Mouse (Mus musculus) NIH3T3 (cell line): ENCODE measurements at regions not wholly inside any gene's neighbourhood (a gene's known extent, or its start where the extent isn't known, plus 50 kb on each side); places are given as distances from the start of the nearest gene placed in this dataset.
"Not testable (repeated sequence)": the region's sequence is repeated elsewhere in the genome, so short reads cannot be mapped to it uniquely, and the experiment has no call there.

Experiments used
- DNase-seq: peaks from one replicate; pipeline ENCODE4 v3.0.0-alpha.2; 2012; ENCODE audit warnings: low read depth

DNA sequence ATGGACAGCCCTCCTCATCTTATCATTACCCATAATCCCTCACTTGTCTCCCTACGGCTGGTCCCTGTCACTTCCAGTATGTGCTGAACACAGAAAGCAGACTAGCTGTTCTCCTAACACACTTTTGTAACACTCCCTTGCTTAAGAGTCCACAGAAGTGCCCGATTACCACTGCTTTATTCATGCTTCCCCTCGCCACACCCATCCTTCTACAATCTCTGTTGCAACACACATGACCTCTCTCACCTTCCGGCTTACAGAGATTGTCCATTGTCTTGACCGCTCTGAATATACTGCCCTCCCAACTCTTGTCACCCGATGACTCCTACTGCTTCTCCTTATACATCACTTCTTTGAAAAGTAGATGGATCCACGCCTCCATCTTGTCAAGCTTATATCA is 132.9 kb downstream of the Snx18 start:
- no peak for DNase-seq

DNA sequence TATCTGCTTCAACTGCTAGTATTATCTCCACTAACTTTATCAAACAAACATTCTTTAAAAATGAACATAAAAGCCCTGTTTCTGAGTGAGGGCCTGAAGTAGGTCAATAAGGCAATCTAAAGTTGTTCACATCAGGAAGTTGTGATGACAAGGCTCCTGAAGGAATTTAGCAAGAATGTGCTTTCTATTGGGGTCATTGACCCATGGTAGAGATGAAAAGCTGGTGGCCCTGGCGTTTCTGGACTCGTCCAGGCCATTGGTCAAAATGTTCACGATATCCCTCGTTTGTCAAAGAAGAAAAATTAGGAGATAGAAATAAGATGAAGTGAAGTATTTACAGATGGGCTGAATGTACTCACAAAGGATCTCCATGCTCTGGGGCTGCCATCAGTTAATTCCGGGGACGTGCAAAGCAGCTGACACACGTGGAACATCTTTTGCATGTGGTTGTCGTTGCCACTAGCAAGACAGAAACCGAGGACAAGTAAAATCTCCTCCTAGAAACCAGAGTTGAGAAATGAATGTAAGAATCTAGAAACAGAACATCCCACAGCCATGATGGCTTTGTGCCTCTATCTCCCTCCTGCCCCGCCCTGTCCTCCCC is 134.1 kb downstream of the Snx18 start:
- DNase-seq: no peak

DNA sequence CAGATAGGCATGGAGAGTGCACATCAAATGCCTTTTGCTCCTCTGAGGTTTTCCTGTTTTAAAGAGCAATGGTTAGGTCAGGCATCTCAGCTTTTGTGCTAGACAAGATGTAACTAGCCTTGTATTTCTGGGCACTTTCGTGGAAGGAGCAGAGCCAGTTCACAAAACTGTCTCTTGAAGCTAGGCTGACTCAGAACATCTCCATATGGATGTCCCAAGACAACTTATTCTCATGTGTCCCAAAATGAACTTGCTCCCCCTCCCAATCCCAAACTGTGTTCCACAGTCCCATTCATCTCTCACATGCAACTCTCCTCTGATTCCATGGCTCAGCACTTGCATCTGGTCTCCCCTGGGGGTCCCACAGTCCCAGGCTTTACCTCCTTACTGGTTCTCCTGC is 135.5 kb downstream of the Snx18 start:
- no peak for DNase-seq

DNA sequence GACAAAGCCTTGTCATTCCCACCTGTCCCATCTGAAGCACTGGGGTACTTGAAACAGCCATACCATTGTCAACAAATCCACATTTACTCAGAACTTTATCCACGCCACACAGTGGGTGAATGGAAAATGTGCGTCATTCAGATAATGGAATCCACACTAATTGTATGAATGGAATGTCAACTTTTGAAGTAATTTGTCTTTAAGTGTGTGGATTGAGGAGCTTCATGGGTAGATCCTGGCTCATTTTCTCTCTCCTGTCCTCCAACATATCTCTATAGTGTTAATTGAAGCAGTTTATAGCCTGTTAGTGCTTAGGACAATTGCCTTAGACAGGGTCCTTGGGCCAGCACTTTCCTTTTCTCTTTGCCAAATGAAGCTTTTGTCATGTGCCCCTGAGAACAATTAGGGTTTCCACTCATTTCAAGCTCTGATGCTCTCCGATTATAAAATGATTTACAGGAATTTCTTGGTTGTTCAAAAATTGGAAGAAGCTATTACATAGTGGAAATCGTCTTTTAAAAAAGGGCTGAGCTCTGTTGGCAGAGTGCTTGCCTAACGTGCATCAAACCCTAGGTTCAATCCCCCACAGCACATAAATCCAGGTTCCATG is 140.4 kb downstream of the Snx18 start:
- no peak for DNase-seq

DNA sequence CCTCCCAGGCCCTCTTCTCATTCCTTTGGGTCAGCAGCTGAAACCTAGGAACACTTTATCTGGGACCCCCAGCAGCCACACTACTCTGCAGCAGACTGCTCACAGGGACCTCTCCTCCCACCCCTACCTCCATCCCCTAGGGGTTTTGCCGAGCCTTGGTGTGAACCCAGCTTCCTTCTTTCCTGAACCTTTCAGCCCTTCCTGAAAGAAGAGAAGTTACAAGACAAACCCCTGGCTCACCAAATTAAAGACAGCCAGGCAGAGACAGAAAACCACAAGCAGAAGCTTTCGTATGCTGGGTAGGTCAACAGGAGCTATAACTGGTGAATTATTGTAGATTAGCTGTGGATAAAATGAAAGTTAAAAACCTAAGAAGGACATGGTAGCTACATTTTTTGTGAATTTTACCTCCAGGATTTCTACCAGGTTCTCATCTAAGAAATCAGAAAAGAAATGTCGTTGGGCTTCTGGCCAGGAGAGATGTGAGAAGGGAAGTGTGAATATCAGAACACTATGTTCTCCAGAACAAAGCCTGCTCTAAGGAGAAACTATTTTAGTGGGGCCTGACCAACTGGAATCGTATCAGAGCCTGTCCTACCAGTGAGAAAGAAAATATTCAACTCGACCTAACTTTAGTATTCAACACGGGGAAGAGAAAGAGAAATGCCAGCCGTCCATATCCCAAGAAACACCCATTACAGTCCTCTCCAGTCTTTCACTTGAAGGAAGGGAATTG is 147.4 kb downstream of the Snx18 start:
- no peak for DNase-seq

DNA sequence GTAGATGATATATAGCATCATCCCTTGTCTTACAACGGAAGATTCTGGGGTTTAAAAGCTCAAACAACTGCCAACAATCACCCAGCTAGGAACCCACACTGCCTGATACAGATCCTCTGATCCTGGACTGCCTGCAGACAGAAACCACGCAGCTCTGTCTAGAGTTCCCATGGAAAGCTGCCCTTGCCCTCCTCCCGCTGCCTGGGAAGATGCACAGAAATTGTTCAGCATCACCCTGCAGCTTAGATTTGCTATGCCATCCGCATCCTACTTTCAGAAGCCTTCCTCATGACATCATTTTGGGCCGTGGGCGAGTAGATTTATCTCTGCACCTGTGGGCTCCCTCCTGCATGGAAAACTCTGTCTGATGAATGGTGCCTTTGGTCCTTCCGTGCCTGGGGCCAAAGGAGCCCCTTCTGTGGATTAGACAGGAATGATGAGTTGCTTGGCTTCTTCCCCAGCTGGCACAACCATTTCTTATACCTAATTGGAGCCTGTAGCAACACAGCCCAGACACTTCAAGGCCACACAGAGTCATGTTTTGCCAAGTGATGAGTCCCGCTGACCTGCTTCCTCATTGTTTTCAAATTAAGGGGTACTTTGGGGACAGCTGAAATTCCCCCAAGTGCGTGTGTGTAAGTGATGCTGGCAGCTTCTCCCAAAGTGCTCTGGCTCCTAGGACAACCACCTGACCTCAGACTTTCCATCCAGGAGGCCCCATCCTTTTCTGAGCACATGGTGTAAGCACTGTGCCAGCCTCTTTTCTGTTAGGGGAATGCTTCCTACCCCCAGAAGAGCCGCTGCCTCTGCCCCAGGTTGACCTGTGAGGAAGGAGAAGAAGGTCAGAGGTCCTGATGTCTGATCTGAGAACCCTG is 153.9 kb downstream of the Snx18 start:
- no peak for DNase-seq

DNA sequence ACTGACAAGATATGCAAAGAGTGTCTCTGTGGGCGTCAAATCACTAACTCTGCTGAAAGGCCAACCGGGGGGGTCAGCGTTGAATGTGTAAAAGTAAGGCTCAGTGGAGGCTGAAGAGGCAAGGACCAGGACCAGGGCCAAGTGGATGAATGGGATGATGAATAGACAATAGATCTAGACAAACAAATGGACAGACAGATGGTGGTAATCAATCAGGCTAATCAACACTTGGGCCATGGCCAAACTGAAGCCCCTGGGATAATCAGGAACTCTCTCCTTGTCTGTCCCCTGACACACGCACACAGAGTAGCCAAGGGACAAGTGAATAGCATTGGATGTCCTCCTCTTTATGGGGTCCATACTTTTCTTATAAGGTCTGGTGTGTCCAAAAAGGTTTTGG is 154.9 kb downstream of the Snx18 start:
- no peak for DNase-seq

DNA sequence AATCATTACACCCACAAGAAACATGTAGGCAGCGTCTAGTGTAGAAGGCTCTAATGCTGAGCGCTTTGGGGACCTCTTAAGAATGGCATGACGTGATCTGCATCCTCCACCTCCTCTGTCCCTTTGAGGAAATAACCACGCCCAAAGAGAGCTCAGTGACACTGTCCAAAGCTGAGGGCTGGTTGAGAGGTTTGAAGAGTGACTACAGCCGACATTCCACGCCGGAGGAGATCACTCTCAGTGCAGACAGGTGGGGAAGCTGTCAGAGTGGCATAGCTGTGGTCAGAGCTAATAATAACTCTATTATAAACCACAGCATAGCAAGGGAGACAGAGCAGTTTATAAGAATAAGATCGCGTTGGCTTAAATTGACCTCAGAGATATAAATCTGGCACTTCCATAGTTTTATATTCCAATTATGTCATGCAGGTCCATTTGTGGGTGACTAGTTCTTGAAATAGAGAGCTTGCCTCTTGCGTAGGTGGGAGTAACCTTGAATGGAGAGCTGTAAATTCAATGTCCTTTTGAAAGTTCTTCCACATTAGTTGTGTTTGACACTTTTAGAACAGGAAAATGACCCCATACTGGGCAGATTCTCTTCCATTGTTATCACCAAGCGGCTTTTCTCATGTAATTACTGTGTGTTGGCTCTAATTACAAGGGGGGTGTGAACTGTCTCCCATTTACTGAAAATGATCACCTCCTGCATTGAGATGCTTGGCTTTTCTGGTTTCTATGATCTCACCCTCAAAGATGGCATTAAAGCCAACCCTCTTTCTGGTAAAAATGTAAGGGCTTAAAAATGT is 161.7 kb downstream of the BC067074 start:
- DNase-seq: no peak

DNA sequence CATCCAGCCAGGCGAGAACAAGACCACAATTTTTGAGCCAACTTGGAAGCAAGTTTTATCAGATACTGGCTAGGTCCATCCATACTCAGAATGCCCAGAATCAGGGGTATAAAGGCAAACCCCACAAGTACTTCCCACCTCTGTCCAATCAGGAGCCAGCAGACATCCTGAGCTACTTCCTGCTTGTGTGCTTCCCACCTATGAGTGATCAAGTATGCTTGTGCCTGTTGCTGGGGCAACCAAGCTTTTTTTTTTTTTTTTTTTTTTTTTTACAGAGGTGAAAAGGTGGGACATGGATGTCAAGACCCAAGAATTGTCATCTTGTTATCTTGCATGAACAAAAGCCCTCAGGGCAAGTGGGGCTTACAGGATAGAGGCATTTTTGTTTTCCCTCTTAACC is 155.4 kb downstream of the BC067074 start:
- no peak for DNase-seq

DNA sequence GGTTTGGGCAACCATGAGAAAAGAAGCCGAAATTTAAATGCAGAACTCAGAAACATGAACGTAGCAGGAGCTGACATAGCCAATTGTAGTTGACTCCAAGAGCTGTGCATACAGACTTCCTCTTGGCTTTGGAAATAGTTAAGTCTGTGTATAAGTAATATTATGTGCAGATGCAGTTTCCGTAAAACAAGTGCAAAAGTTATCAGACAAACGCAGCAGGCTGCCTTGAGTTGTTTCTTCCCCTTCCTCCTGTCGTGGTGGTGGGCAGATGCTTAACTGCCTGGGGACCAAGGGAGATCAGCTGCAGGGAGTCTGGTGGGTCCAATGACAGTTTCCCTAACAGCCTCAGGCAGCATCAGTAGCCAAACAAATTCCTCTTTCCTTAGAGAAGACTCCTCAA is 153.3 kb downstream of the BC067074 start:
- no peak for DNase-seq

DNA sequence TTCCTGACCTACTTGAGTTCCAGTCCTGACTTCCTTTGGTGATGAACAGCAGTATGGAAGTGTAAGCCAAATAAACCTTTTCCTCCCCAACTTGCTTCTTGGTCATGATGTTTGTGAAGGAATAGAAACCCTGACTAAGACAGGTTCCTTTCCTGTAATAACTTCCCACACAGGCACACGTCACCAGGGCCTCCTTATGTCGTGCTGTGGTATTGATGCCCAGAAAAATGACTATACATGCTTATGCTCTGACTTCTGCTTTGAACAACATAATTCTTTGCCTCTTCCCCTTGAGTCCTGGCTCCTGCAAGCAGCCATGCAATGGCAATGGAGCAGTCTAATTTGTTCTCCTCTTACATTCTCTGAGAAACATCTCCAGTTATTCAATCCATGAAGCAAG is 151.5 kb downstream of the BC067074 start:
- DNase-seq: not testable (repeated sequence)

DNA sequence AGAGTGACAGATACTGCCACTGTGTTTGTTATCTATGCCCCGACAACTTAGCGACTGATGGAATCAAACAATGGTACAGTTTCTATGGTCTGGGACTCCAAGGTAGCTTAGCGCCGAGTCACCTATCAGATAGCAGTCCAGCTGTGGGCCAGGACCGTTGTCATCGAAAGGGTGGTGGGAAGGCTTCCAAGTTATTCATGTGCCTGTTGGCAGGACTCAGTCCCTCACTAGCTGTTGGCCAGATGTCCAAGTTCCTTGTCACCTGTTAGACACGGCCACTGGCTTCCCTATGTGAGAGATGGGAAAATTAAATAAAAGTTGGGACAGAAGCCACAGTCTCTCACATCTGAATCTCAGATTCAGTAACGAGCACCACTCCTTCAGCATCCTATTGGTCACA is 150.1 kb downstream of the BC067074 start:
- no peak for DNase-seq

DNA sequence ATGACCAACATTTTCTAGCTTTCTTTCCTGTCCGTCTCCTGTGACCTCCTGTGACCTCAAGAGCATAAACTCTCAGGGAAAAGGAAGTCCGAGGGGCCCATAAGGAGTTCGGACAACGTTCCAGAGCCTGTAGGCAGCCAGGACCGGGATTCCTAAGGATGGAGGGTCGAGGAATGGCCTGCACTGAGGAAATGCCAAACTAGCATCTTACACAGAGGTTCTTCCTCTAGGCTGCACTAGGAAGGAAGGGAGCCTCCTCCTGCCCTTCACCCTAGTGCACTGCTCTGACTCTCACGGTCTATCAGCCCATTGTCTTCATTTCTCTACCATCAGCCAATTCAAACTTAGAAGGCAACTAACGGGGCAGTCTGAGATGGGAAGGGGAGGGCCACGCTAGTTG is 149.2 kb downstream of the BC067074 start:
- no peak for DNase-seq

DNA sequence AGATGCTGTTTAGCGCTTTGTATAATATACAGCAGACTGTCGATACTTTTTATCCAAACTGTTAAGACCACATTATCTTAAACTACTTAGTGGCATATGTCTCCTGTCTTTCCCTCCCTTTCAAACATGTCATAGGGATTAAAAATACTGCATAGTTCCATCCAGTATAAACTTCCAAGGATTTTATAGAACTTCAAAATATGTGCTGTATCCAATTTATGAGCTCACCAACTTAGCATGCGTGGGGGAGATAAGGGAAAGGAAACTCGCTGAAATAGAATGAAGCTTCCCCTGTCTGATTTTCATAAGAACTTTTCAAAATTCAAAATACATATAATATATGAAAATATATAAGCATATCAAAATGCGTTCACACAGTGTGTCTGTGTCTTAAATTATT is 147.2 kb downstream of the BC067074 start:
- DNase-seq: no peak

DNA sequence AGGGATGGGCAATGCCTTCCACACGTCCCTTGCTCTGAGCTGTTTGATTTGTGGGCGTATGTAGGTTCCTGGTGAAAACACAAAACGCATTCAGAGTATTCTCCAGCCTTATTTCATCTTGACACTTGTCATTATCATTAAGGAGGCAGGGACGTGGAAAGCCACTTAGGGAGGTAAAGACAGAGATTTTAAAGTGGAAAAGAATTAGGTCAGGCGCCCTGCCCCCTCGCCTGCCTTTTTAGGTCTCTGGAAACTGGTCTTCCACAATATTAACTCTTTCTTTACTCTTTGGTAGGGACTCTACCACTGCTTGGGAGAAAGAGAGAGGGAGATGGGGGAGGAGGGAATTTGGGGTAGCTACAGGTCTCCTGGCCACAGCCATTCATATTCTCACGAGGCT is 146.6 kb downstream of the BC067074 start:
- no peak for DNase-seq

DNA sequence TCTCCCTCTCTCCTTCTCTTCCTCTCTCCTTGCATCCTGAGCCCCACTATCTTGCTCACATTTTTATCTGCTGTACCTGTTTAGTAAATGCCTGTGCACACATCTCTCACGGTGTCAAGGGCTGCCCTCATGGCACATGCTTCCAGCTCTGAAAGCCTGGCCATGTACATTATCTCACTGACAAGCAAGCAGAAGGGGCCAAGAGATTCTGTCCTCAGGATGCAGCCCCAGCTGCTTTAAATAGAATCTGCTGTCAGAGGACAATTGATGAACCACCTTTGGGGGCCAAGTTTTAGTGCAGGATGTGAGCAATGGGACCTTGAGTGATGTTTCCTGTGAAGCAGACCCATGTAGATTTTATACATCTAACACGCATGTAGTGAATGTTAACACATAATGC is 145.9 kb downstream of the BC067074 start:
- DNase-seq: no peak

DNA sequence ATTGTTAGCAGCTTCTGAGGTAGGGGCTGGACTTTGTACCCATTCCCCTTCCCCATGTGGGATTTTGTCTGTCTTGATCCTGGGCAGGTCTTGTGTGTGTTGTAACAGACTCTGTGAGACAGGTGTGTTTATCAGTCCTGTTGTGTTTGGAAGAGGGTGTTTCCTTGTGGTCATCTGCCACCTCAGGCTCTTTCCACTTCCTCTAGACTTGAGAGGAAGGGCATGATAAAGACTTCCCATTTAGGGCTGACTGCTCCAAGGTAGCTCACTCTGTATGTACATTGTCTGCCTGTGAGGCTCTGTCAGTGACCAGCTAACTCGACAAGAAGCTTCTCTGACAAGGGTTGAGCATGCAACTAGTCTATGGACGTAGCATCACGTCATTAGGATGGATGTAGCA is 143.3 kb downstream of the BC067074 start:
- DNase-seq: no peak

DNA sequence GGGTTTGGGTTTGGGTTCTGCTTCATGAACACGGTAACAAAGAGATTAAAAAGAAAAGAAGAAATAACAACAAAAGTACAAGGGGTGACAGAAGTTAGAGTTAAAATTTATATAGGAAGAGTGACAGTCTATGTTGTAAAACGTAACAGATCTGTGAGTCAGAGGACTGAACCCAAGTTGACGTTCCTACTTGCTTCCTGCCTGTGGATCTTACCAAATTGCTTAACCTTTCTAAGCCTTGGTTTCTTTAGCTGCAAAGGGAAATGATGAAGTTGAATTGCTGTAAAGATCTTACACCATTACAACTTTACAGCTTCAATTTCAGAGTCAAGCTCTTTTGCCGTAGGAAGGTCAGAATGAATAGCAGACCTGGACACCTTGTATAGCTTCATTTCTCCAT is 142.2 kb downstream of the BC067074 start:
- DNase-seq: no peak

DNA sequence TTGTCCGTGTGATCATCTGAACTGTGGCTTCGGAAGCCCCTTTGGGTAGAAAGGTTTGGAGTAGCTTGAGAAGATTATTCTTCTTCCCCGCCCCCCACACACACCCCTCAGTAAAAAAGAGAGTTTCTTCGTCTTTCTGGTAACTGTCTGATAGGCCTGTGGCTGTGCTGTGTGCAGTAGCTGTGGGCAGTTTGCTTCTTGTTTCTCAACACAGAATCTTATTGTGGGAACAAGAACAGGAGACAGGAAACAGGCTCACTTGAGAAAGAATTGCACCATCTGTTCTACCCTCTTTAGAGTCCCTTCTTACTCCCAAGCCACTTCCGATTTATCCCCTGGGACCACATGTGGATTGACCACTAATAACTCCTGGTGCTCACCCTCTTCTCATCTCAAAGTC is 140.5 kb downstream of the BC067074 start:
- DNase-seq: no peak

DNA sequence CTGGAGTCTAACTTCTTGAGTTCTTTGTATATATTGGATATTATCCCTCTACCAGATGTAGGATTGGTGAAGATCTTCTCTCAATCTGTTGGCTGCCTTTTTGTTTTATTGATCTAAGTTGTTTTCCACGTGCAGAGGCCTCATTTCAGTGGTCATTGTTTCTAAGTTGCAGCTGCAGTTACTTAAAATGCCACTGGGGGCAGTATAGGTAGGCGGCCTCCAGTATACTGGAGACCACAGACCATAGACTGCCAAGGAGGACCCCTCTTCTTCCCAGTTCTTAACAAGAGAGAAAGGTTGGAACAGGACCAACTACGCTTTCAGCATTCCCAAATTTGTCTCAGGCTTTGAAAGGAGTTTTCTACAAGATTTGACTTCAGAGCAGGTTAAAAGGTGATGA is 136.7 kb downstream of the BC067074 start:
- DNase-seq: peak; percentile 4
